Mouse (Mus musculus): ENCODE data around the gene Whrn. TPM values are rescaled to one million over a fixed set of nuclear protein-coding genes. Genes with fewer than 3 reads are reported as not detected.

The Whrn gene
- polyA plus RNA-seq, 1 experiment from 2014 or later = 1.9 TPM

DNA sequence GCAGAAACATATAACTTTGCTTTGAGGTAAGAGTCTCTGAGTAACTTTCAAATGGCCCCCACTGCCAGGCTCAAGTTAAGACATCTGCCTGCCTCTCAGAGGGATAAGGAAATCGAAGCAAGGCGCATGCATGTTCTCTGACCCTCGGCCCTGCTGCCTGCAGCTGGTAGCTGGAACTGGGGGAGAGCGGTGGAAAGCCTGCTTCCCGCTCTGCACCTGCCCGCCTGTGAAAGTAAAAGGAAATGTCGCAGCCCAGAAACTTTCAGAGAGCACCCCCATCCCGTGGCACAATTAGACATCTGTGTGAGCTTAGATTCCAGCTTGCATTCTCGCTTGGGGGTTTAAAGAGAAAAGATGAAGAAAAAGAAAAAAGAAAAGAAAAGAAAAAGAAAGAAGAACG, 6.1 kb downstream of the Whrn start:
- H3K9ac ChIP-seq (replicated peaks; ENCODE audit: low read depth) = no peak overlapping the region
- no peak overlapping the region for H3K27ac ChIP-seq (ENCODE audit: low read length)
- H3K9me3 ChIP-seq (ENCODE audit: low read length) = no peaks in the 10 kb centered on the region
- TF ChIP-seq CTCF (IDR thresholded peaks at IDR 0.05) (no peak), EP300 (IDR thresholded peaks at IDR 0.05) (no peak)
- H3K4me1 ChIP-seq (ENCODE audit: insufficient read depth, low read depth, low read length) = no peaks in the 10 kb centered on the region
- no peak overlapping the region for H3K4me3 ChIP-seq (ENCODE audit: low read depth, low read length)
- ATAC-seq = no peak
- H3K4me2 ChIP-seq (replicated peaks; ENCODE audit: low read depth, low read length) = no peak overlapping the region
- H3K27me3 ChIP-seq (replicated peaks; ENCODE audit: insufficient read depth, low read length) = peaks cover 6% of the 10 kb centered on the region; the same call in 1 of the 2 replicates
- 83% methylated on average over 10 of the region's 10 CpGs for whole genome bisulfite sequencing
- no peak for DNase-seq (ENCODE audit: low spot score)
- H3K36me3 ChIP-seq (ENCODE audit: insufficient read depth, low read length) = no peaks in the 10 kb centered on the region

DNA sequence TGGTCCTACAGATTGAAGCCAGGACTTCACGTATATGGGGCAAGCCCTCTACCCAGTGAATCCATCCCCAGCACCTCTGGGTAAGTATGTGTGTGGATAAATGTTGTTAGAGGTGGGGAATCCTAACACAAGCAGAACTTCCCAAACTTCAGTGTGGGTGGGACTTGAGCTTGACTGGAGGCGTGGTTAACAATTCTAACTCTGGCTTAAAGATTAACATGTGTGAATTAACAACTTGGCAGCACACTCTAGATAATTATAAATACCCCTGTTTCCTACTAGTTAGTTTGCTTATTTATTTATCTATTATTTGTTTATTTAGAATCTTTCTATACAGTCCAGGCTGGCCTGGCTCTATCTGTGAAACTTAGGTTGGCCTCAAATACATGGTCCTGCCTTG, 7.9 kb downstream of the Whrn start:
- Histone ChIP-seq H3K4me2 (replicated peaks; ENCODE audit: low read depth, low read length) (no peak overlapping the region), H3K36me3 (ENCODE audit: insufficient read depth, low read length) (no peaks in the 10 kb centered on the region), H3K9ac (replicated peaks; ENCODE audit: low read depth) (no peak overlapping the region), H3K27me3 (replicated peaks; ENCODE audit: insufficient read depth, low read length) (no peaks in the 10 kb centered on the region), H3K4me3 (ENCODE audit: low read depth, low read length) (no peak overlapping the region), H3K4me1 (ENCODE audit: insufficient read depth, low read depth, low read length) (no peaks in the 10 kb centered on the region), H3K27ac (ENCODE audit: low read length) (no peak overlapping the region), H3K9me3 (ENCODE audit: low read length) (no peaks in the 10 kb centered on the region)
- 92% methylated on average over 2 of the region's 2 CpGs for WGBS
- ATAC-seq = no peak
- no peak for DNase-seq (ENCODE audit: low spot score)
- no peak for TF ChIP-seq EP300 (IDR thresholded peaks at IDR 0.05)

DNA sequence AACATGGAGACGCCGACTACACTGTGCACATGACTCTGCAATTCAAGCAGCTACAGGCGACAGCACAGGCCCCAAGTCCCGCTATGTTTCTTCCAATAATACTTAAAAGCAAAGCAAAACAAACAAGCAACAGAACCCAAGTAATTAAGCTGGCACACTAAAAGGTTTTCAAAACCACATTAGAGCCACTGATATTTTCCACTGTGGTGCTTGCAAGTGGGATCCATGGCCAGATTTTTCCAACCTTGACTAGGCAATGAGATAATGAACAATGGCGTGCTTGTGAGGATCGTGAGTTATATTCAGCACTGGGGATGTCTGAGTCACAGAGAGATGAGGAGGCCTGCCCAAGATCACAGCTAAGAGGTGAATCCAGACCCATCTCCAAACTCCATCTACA, 8.5 kb downstream of the Whrn start:
- ATAC-seq (no peak), DNase-seq (ENCODE audit: low spot score) (no peak)
- H3K9ac ChIP-seq (replicated peaks; ENCODE audit: low read depth) = no peak overlapping the region
- no peak for TF ChIP-seq EP300 (IDR thresholded peaks at IDR 0.05)
- TF ChIP-seq CTCF (IDR thresholded peaks at IDR 0.05) = no peak
- no peaks in the 10 kb centered on the region for H3K4me1 ChIP-seq (ENCODE audit: insufficient read depth, low read depth, low read length)
- H3K27ac ChIP-seq (ENCODE audit: low read length) = no peak overlapping the region
- no peaks in the 10 kb centered on the region for H3K36me3 ChIP-seq (ENCODE audit: insufficient read depth, low read length)
- H3K9me3 ChIP-seq (ENCODE audit: low read length) = no peaks in the 10 kb centered on the region
- no peak overlapping the region for H3K4me3 ChIP-seq (ENCODE audit: low read depth, low read length)
- WGBS = 89% methylated on average over 6 of the region's 6 CpGs
- no peak overlapping the region for H3K4me2 ChIP-seq (replicated peaks; ENCODE audit: low read depth, low read length)
- no peaks in the 10 kb centered on the region for H3K27me3 ChIP-seq (replicated peaks; ENCODE audit: insufficient read depth, low read length)

DNA sequence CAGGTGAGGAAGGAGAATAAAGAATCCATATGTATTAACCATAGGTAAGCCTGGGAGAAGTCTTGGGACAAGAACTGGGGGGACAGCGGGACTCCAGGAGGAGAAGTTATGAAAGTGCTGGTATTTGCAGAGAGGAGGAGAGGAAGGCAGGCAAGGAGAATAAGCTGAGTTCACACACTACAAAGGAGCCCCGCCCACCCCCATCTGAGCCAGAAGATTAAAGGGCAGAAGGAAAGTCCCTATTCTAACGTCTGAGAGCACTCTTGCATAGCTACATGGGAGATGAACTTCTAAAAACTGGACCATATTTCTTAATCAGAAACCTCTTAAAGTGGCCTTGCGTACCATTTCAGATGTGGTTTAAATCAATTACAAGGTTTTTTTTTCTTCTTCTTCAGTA, 9.3 kb downstream of the Whrn start:
- Histone ChIP-seq H3K9ac (replicated peaks; ENCODE audit: low read depth) (no peak overlapping the region), H3K27ac (ENCODE audit: low read length) (no peak overlapping the region), H3K9me3 (ENCODE audit: low read length) (no peaks in the 10 kb centered on the region), H3K4me2 (replicated peaks; ENCODE audit: low read depth, low read length) (no peak overlapping the region), H3K27me3 (replicated peaks; ENCODE audit: insufficient read depth, low read length) (no peaks in the 10 kb centered on the region), H3K36me3 (ENCODE audit: insufficient read depth, low read length) (no peaks in the 10 kb centered on the region), H3K4me3 (ENCODE audit: low read depth, low read length) (no peak overlapping the region), H3K4me1 (ENCODE audit: insufficient read depth, low read depth, low read length) (no peaks in the 10 kb centered on the region)
- TF ChIP-seq CTCF (IDR thresholded peaks at IDR 0.05) = no peak
- TF ChIP-seq EP300 (IDR thresholded peaks at IDR 0.05) = no peak
- no peak for DNase-seq (ENCODE audit: low spot score)
- 63% methylated on average over 4 of the region's 4 CpGs for WGBS
- no peak for ATAC-seq

DNA sequence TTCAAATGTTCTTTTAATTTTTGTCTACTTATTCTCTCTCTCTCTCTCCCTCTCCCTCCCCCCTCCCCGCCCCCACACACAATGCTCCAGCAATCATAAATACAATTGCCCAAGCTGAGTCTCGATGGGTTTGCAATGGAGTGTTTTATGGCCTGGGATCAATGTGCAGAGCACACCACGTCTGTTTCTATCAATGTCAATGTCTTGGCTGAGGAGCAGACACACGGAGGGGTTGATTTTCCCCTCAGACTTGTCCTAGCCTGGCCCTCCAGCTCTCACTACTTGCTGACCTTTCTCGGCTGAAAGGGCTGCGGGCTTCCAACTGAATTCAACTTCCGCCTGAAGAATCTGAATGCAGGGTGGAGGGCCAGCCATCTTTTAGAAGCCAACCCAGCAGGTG, 12.1 kb downstream of the Whrn start:
- Histone ChIP-seq H3K27me3 (replicated peaks; ENCODE audit: insufficient read depth, low read length) (no peaks in the 10 kb centered on the region), H3K4me3 (ENCODE audit: low read depth, low read length) (no peak overlapping the region), H3K9ac (replicated peaks; ENCODE audit: low read depth) (no peak overlapping the region), H3K9me3 (ENCODE audit: low read length) (no peaks in the 10 kb centered on the region), H3K4me2 (replicated peaks; ENCODE audit: low read depth, low read length) (no peak overlapping the region), H3K36me3 (ENCODE audit: insufficient read depth, low read length) (no peaks in the 10 kb centered on the region), H3K27ac (ENCODE audit: low read length) (no peak overlapping the region), H3K4me1 (ENCODE audit: insufficient read depth, low read depth, low read length) (no peaks in the 10 kb centered on the region)
- ATAC-seq (no peak), DNase-seq (ENCODE audit: low spot score) (no peak)
- 75% methylated on average over 7 of the region's 7 CpGs for WGBS
- TF ChIP-seq CTCF (IDR thresholded peaks at IDR 0.05) (no peak), EP300 (IDR thresholded peaks at IDR 0.05) (no peak)

DNA sequence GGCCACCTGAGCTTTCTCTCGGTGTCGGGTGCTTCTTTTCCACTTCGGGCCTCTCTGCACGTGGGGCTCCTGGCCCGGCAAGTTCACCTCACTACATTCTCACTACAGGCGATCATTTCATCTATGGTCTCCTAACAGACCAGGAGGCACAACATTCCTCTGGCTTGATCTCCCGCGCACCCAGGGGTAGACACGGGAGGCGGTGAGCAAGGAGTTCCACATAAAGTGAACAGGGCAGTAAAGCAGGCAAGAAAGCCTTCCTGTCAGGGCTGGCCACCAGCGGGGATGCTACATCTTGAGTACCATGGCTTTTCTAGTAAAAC, 15.0 kb downstream of the Whrn start:
- no peak for DNase-seq (ENCODE audit: low spot score)
- WGBS = 44% methylated on average over 11 of the region's 11 CpGs
- ATAC-seq = no peak
- Histone ChIP-seq H3K4me3 (ENCODE audit: low read depth, low read length) (no peak overlapping the region), H3K27me3 (replicated peaks; ENCODE audit: insufficient read depth, low read length) (no peaks in the 10 kb centered on the region), H3K27ac (ENCODE audit: low read length) (no peak overlapping the region), H3K9me3 (ENCODE audit: low read length) (no peaks in the 10 kb centered on the region), H3K4me1 (ENCODE audit: insufficient read depth, low read depth, low read length) (no peaks in the 10 kb centered on the region), H3K9ac (replicated peaks; ENCODE audit: low read depth) (no peak overlapping the region), H3K36me3 (ENCODE audit: insufficient read depth, low read length) (no peaks in the 10 kb centered on the region), H3K4me2 (replicated peaks; ENCODE audit: low read depth, low read length) (peak overlapping the region; percentile 15; the same call in 1 of the 2 replicates)
- TF ChIP-seq CTCF (IDR thresholded peaks at IDR 0.05) (no peak), EP300 (IDR thresholded peaks at IDR 0.05) (no peak)

DNA sequence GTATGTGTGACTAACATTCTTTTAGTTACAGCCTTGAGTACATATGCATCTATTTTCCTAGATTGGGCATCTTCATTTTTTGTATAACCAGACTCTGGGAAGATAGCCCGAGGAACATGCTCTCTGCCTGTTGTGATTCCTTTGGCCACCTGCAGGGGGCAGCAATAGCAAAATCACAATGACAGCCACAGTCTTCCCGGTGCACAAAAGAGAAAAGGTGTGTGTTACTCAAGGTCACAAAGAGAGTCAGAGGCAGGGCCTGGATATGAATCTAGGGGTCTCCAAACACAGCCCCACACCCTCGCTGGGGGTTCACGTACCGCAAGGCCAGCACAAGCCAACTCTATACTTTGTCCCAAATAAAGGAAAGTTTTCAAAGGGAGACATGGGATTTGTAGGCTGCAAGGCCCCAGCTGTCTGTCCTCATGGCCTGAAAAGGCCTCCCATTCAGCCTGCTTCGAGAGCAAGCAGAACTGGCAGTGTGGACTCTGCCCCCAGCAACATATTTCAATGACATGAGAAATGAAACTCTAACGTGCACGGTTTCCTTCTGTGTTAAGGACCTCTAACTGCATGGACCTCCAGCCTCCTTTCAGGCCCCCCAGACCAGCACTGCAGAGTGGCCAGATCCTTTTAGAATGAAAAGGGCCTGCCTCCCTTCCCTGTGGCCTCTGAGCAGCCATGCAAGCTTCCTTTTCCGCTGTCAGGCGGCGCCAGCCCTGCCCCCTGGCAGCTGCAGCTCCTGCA, 15.5 kb downstream of the Whrn start:
- peak; percentile 55 for DNase-seq (ENCODE audit: low spot score)
- WGBS = 39% methylated on average over 11 of the region's 11 CpGs
- Histone ChIP-seq H3K36me3 (ENCODE audit: insufficient read depth, low read length) (no peaks in the 10 kb centered on the region), H3K27ac (ENCODE audit: low read length) (no peak overlapping the region), H3K4me1 (ENCODE audit: insufficient read depth, low read depth, low read length) (no peaks in the 10 kb centered on the region), H3K9me3 (ENCODE audit: low read length) (no peaks in the 10 kb centered on the region), H3K9ac (replicated peaks; ENCODE audit: low read depth) (no peak overlapping the region), H3K4me3 (ENCODE audit: low read depth, low read length) (no peak overlapping the region), H3K27me3 (replicated peaks; ENCODE audit: insufficient read depth, low read length) (no peaks in the 10 kb centered on the region), H3K4me2 (replicated peaks; ENCODE audit: low read depth, low read length) (peak overlapping the region; percentile 15; the same call in 1 of the 2 replicates)
- ATAC-seq = no peak
- TF ChIP-seq EP300 (IDR thresholded peaks at IDR 0.05) (no peak), CTCF (IDR thresholded peaks at IDR 0.05) (peak; percentile 89)

Measured in lung, postnatal 0 days (tissue).